Mouse (Mus musculus) adrenal gland, adult 18-20 months (tissue): ENCODE measurements around the gene Magi3. TPM values are rescaled to one million over a fixed set of nuclear protein-coding genes. Genes with fewer than 3 reads are reported as not detected.

ENCODE experiments used
- DNase-seq, 2 experiments: peaks; one replicate each; pipeline ENCODE4 v3.0.0; 2021 to 2022; ENCODE audit warnings: low spot score in 2 of 2
- long read RNA-seq, 2 experiments: library from polyadenylated mRNA; stranded (forward); transcript quantifications; one replicate each; pipeline ENCODE4 v2.0.0; 2021
- total RNA-seq, 2 experiments: library from RNA; stranded (reverse); gene quantifications; 1 replicate in 1 of 2; 2 replicates in 1 of 2; pipeline ENCODE4 v1.2.3; 2021

The Magi3 gene
- 10 to 100 TPM; 18.4 to 18.8 TPM for total RNA-seq
- long read RNA-seq, experiment 1, full-length matches to known transcripts, result 2 of 4 reads
- long read RNA-seq, experiment 1, partial matches to known transcripts, result 1 of 4 reads
- long read RNA-seq, experiment 1, other reads (novel, unspliced or antisense), result 1 of 4 reads
- long read RNA-seq, experiment 2, full-length matches to known transcripts, result 4 of 12 reads
- long read RNA-seq, experiment 2, partial matches to known transcripts, result 3 of 12 reads
- long read RNA-seq, experiment 2, other reads (novel, unspliced or antisense), result 5 of 12 reads

GRCm38 (mm10) chr3:104220295-104220965, at the start of gene Magi3:
Gene Magi3, minus strand, starts transcription at chr3:104220374.
- DNase-seq, result peak; percentile 93 to 94

GRCm38 (mm10) chr3:104264530-104265145, 44.5 kb upstream of the Magi3 start:
- no peak for DNase-seq

DNA sequence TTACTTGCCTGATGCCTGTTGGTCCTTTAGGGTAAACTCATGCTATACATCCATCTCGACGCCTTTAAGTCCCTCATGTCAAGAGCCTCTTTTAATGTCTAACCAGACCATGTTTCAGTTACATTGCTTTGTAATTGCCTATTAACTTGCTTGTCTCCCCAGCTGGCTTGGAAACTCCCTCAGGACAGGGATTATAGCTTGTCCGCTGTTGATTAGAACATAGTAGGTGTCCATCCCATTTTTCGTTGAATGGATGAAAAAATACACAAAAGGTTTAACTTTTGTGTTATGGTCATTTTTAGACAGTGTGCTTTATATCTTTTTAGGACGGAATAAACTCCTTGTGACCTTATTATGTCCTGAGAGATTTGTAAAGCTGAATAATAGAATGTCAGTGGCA, 40.0 kb upstream of the Magi3 start:
- no peak for DNase-seq

GRCm38 (mm10) chr3:104259168-104259567, 39.0 kb upstream of the Magi3 start:
- no peak for DNase-seq

GRCm38 (mm10) chr3:104257041-104257440, 36.9 kb upstream of the Magi3 start:
- no peak for DNase-seq

- no peak for DNase-seq
These were observed 33.6 kb upstream of the Magi3 start for GRCm38 (mm10) chr3:104253760-104254159.

- DNase-seq, result no peak
These were observed 27.7 kb upstream of the Magi3 start for GRCm38 (mm10) chr3:104247850-104248249.

DNA sequence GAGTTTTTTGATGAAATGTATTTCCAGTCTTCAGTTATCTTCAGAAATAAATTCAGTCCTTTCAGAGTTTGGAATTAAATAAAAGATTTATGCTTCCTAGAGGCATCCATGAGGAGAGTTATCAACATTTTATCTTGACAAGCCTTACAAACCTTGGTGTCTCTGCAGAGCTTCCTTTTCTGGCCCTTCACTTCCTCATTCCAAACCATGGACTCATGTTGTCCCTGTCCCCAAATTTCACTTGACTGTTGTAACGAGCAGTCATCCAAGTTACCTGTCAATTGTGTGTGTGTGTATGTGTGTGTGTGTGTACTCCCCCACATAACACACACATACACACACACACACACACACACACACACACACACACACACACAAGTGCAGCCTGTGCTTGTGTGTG, 26.9 kb upstream of the Magi3 start:
- no peak for DNase-seq

DNA sequence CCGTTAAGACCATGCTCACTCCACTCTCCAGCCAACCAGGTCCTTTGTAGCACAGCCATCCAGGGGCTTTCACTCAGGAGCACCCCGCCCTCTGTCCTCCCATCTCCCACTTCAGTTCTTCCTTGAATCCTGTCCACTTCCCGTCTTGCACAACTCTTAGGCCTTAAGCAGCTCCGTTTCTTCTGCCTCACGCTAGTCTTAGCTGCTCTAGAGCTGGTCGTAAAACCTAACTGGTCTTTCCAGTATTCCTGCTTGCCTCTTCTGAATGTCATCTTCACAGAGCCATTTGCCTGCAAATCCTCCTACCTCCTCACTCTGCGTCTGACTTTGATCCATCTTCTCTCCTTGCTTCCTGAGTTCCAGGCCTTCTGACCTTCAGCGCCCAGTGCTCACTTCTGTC, 24.2 kb upstream of the Magi3 start:
- DNase-seq, result no peak

DNA sequence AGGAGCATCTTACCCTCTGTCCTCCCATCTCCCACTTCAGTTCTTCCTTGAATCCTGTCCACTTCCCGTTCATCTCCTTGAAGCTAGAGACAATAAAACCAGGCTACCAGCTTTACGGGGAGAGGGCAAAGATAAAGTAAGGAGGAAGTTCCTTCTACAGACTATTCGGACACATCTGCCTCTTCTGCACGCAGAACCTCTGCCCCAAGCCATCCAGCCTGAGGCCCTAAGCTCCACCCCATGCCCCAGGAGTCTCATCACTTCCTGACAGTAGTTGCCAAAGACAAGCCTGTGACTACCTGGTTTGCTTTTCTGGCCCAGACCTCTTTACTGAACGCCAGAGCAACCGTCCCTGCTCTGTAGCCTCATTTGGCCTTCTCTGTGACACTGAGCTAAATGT, 23.8 kb upstream of the Magi3 start:
- no peak for DNase-seq

- DNase-seq, result no peak
These were observed 19.6 kb upstream of the Magi3 start for GRCm38 (mm10) chr3:104239785-104240184.

DNA sequence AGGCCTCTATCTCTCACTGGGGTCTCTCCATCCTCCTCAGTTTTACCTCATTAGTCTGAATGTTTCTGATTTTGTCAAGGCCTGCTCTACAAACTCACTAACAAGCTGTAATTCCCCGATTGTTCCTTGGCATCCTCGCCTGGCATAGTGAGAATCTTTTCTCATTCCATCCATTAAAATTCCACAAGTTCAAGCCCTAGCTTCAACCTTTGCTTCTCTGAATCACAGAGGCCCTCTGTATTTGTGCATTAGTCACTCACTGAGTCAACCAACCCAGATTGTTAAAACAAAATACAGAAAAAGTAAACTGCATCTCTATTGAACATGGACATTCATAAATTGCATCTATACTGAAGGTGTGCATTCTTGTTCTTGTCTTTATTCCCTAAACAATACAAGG, 19.2 kb upstream of the Magi3 start:
- no peak for DNase-seq

- DNase-seq, result no peak
These were observed 17.8 kb upstream of the Magi3 start for GRCm38 (mm10) chr3:104237846-104238440.

- no peak for DNase-seq
These were observed 15.9 kb upstream of the Magi3 start for GRCm38 (mm10) chr3:104236029-104236428.

DNA sequence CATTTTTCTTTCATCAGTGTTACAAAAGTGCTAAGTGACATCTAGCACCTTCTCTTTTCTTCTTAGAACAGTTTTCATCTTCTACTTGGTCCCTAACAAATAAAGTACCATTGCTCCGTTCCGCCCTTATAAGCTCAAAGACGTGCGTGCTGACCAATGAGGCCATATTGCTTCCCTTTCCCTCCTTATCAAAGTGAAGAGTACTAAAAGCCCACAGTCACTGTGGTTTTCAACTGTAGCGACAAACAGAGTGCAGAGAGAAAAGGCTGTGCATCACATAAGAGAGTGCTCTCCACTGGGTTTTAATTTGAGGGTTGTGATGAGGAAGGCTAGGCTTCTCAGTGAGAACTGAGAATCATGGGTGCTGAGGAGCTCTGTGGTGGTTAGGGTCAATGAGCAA, 14.9 kb upstream of the Magi3 start:
- no peak for DNase-seq

DNA sequence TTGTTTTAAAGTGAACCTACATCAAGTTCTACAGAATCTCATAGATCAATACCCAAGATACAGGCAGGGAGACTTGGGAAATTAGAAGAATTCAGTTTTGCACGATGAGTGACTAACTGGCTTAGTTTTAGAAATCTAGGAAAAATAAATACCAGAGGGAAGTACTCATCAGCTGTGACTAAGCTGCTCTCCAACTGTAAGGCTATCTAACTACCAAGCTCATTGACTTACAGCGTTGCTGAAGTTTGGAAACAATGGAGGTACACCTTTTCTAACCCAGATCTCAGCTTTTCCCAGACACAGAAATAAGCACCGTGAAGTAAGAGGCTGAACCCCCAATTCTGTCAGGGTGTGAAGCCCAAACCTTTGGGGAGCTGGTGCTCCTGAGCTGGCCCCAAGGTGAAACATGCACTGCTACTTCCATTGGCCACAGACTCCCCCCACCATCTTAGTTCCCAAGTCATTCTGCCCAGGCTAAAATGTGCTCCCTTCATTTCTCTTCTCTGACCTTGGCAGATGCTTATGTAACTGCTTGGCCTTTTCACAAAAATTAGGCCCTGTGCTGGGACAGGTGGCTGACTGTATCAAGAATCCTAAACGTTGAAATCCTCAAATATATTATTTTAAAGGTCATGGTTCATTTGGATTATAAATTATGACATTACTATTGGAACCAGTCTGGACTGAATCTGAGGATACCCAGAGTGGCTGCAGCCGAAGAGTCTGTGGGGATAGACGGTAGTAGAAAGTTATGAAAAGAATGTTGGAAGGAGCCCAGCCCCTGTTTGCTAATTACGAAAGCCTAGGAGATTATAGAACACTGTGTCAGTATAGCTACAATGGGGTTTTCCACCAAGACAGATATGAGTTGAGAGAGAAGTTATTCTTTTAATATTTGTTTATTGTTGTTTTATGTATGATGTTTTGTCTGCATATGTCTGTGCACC, 13.5 kb upstream of the Magi3 start:
- no peak for DNase-seq

DNA sequence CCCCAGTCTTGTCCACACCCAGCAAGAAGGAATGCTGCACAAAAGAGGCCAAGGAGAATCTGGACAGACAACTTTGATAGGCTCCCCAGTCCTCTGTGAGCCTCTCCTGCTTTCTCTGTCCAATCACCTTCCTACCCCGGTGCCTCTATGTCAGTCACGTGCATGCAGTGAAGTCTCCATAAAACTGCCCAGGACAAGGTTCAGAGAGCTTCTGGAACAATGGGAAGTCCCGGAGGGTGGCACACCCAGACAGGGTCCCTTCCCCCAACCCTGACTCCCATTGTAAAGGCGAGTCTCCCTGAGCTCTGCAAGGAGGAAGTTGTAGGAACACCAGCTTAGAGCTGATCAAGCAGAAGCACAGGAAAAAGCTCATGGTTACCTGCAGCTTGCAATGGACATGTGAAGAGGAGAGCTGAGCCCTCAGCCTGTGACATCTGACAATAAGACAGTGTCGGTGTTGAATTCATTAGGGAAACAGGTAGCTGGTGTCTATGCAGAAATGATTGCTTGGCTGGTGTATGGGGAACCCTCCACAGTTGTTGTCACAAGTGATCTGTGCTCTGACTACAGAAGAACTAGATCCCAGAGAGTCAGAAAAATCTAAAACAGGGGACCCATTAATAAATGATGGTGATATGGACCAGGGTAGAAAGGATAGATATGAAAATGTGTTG, 7.4 kb upstream of the Magi3 start:
- DNase-seq, result no peak

GRCm38 (mm10) chr3:104226731-104227130, 6.6 kb upstream of the Magi3 start:
- no peak for DNase-seq

- DNase-seq, result no peak
These were observed 982 bp upstream of the Magi3 start for GRCm38 (mm10) chr3:104221156-104221555.

DNA sequence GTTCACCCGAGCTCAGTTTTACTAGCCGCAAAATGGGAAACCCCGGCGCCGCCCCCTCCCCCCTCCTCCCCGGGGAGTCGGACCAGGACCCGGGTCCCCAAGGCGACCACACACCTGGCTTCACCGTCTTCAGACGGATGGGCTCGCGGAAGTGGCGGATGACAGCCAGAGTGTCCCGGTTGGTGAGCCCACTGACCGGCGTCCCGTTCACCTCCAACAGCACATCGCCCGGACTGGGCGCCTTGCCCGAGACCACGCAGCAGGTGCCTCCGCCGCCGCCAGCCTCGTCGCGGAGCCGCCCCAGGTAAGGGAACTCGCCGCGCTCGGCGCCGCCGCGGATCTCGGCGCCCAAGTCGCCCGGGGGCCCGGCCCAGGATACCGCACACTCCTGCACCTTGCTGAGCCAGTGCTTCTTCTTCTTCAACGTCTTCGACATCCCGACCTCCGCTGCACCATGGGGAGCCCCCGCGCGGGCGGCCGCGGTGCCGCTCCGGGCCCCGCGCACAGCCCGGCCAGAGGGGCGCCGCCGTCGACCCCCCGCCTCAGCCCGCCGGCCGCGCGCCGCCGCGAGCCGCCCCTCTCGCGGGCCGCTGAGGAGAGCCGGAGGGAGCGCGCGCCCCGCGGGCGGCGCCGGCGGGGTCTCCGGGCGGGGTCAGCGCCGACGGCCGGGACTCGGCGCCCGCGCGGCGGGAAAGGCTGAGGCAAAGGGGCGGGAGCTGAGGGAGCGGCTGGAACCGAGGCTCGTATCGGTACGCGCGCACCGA, 461 bp downstream of the Magi3 start:
- peak; percentile 59 to 66 for DNase-seq
